Mouse (Mus musculus) 416B (cell line): Measurements from ENCODE around the gene Crybg3.

Experiments used
- DNase-seq: peaks from one replicate; pipeline ENCODE4 v3.0.0; 2011; ENCODE audit warnings: low read depth

Gene Crybg3

DNA sequence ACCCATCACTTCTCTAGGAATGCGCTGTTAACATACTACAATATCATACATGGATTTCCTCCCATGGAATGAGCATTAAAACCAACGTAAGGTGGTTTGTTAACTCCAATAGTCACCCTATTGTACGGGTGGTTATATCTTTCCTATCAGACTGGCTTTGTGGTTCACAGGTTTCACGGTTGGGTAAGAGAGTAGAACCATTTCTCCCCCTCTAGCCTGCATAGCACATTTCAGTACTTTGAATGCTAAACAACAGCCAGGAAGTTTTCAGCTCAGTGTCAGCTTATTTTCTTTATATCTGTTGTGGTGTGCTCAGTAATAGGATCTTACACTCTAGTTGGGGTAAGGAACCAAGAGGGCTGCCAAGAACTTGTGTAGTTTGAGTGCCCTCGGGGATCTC is 149.0 kb downstream of the Crybg3 start:
- DNase-seq, result no peak

DNA sequence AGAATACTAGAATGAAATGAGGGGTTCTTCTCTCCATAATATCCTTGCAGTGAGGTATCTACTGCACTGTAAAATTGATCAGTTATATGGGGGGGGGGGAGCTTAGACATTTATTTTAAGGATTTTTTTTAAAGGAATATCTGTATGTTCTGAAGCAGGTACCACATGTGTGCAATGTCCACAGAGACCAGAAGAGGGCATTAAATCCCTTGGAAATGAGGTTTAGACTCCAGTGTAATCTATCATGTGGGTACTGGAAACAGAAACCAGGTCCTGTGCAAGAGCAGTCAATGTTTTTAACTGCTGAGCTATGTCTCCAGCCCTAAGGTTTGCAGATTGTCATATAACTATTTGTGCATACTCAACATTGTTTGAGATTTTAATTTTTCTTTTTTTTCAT is 151.7 kb downstream of the Crybg3 start:
- DNase-seq, result peak; percentile 27

DNA sequence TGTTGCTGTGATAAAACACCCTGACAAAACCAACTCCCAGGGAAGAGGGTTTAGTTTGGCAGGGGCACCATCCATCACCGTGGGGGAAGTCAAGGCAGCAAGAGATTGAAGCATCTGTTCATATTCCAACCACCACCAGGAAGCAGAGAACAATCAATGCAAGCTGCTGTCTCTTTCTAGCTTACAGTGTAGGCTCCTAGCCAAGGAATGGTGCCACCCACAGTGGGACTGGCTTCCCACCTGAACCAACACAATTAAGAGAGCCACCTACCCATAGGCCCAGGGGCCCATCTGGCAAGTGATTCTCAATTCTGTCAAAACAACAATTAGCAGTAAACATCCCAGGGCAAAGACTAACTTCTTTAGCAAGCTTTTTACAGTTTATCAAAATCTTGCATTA is 152.6 kb downstream of the Crybg3 start:
- no peak for DNase-seq

DNA sequence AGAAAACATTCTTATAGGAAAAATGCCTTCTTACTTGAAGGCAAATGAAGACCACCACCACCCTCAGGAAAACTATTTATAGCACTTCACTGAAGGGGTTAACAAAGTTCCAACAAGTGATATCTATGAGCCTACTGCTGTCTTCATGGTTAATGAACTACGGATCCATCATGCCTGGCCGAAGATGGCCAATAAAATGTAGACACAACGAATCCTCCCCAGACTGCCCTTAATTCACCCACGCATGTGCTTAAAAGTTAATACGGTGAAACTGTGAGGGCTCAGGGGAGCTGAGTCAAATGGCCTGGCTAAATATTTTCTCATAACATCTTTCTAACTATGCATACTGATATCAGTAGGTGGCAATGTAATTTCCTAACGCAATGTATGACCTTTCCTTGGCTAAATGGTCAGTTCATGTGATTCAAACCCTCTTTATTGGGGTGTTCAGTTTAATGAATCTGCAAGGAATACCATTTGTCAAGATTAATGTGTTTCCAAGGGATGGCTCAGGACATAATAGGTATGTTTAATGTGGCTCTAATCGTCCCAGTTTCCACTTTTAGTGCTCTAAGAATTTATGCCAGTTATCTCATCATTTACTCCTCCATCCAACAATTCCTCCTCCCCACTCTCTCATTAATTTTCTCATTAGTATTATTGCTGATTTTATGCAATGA is 155.8 kb downstream of the Crybg3 start:
- DNase-seq, result no peak
